Mouse (Mus musculus) limb, embryonic 14.5 days (tissue): ENCODE measurements around the gene Ccdc54. TPM values are rescaled to one million over a fixed set of nuclear protein-coding genes. Genes with fewer than 3 reads are reported as not detected.

ENCODE experiments used
- ATAC-seq: fragments of 200-750 bp; cut with Nextera tagmentation; 2 replicates; pipeline ENCODE4 v1.8.0; 2017; ENCODE audit warnings: low read depth, moderate number of reproducible peaks, moderate TSS enrichment; ENCODE audit not compliant: low FRiP score
- DNase-seq: peaks from one replicate; pipeline ENCODE4 v3.0.0-alpha.2; 2015; ENCODE audit warnings: low spot score
- H3K27ac ChIP-seq: fragments of 300-500 bp; sonication (generic); replicated peaks from 2 replicates; pipeline ENCODE4 v1.5.1; 2014; ENCODE audit warnings: low read depth, mild to moderate bottlenecking, low read length, moderate library complexity, mixed read lengths
- H3K27me3 ChIP-seq: fragments of 300-500 bp; sonication (generic); 2 replicates; pipeline ENCODE4 v1.6.1; 2014; ENCODE audit warnings: low read length, mixed read lengths; ENCODE audit not compliant: control insufficient read depth, insufficient read depth
- H3K36me3 ChIP-seq: fragments of 300-500 bp; sonication (generic); 2 replicates; pipeline ENCODE4 v1.6.1; 2014; ENCODE audit warnings: mild to moderate bottlenecking, low read length, moderate library complexity, mixed read lengths; ENCODE audit not compliant: control insufficient read depth, insufficient read depth
- H3K4me1 ChIP-seq: fragments of 300-500 bp; sonication (generic); 2 replicates; pipeline ENCODE4 v1.6.1; 2014; ENCODE audit warnings: antibody characterized with exemption, low read length, mixed read lengths; ENCODE audit not compliant: control insufficient read depth, insufficient read depth
- H3K4me2 ChIP-seq: fragments of 300-500 bp; sonication (generic); replicated peaks from 2 replicates; pipeline ENCODE4 v1.6.1; 2014; ENCODE audit warnings: low read depth, mild to moderate bottlenecking, low read length, moderate library complexity; ENCODE audit not compliant: severe bottlenecking
- H3K4me3 ChIP-seq: fragments of 300-500 bp; sonication (generic); replicated peaks from 2 replicates; pipeline ENCODE4 v1.5.1; 2014; ENCODE audit warnings: low read length
- H3K9ac ChIP-seq: fragments of 300-500 bp; sonication (generic); 2 replicates; pipeline ENCODE4 v1.6.1; 2014; ENCODE audit warnings: mild to moderate bottlenecking, low read depth, low read length, moderate library complexity; ENCODE audit not compliant: severe bottlenecking
- H3K9me3 ChIP-seq: fragments of 300-500 bp; sonication (generic); 2 replicates; pipeline ENCODE4 v1.6.1; 2016; ENCODE audit warnings: low read length; ENCODE audit not compliant: control insufficient read depth
- POLR2A ChIP-seq: fragments of 200-500 bp; IDR thresholded peaks from 2 replicates; pipeline ENCODE4 v1.8.0; 2012; ENCODE audit warnings: inconsistent platforms, mild to moderate bottlenecking, moderate library complexity, borderline replicate concordance; ENCODE audit not compliant: insufficient read depth, insufficient read length; ENCODE audit errors: extremely low read depth
- WGBS: fragments of 180-500 bp; shearing (Covaris S2); extraction: QIAGEN DNeasy Blood & Tissue Kit; methylation state at CpG from one replicate; pipeline ENCODE4 v1.1.7; 2014; 5-methylcytosine and 5-hydroxymethylcytosine counted together
- polyA plus RNA-seq, 2 experiments: library from polyadenylated mRNA; depleted of rRNA in 1 of 2; stranded (reverse) in 1 of 2; unstranded in 1 of 2; fragments of >200 nt; fragmentation: Nextera tagmentation in 1 of 2; extraction: Ambion mirVana in 1 of 2; gene quantifications; 2 replicates each; pipeline versions ENCODE4 v1.2.1 to v1.2.3; 2012 to 2014

Ccdc54 gene
- polyA plus RNA-seq, 2 experiments, result not detected

DNA sequence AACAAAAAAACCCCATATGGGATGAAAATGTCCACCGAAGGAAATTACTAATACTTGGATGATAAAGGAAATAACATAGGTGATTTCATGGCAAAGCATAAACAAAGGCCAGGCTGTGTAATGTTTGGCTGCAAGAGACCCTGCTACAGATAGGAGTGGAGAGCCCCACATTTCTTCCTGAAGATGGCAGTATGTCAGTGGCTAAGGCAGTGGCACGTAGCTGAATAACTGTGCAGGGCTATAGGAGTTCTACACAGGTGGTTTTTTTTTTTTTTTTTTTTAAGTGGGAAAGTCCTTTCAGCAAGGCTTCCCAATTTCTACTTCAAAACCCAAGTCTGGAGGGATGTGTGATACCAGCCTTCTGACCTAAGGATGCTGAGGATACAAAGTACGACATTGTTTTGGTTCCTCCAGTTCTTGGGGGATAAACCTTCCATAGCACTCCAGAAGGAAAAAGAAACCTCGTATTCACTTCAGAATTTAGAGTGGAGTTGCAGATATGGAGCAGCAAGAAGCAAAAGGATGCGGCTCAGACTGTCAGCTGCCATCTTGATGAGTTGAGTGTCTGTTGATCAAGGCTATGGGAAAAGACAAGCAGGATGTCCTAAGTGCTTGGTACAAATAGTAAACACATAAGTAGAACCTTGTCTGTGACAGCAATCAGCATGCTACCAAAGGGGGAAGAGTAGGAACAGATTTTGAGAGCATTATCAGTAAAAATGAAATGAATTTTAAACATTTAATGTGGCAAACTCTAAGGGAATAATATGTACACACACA is 48.2 kb downstream of the Ccdc54 start:
- no peak for TF ChIP-seq POLR2A
- Histone ChIP-seq H3K9me3 (no peaks in the 10 kb centered on the region), H3K9ac (no peak overlapping the region), H3K27ac (no peak overlapping the region), H3K4me2 (no peak overlapping the region), H3K27me3 (no peaks in the 10 kb centered on the region), H3K36me3 (no peaks in the 10 kb centered on the region), H3K4me3 (no peak overlapping the region), H3K4me1 (no peaks in the 10 kb centered on the region)
- WGBS, result 63% methylated on average over 5 of the region's 5 CpGs
- DNase-seq, result peak; percentile 52
- no peak for ATAC-seq

Other genes with a start within 250 kb of the Ccdc54 start
- gene Bbx, start 158.8 kb downstream of the Ccdc54 start, polyA plus RNA-seq (2012; rRNA removed), result 13.4 and 14.2 TPM in 2 replicates
- 30.9 and 32.9 TPM in 2 replicates for gene Bbx, start 158.8 kb downstream of the Ccdc54 start, polyA plus RNA-seq (2014; fragmentation: Nextera tagmentation; extraction: Ambion mirVana)